Mouse (Mus musculus): Measurements from ENCODE around the gene Slc7a8.
"Not testable (repeated sequence)": the region's sequence is repeated elsewhere in the genome, so short reads cannot be mapped to it uniquely, and the experiment has no call there.

Slc7a8 gene

GRCm38 (mm10) chr14:54780836-54781609, 723 bp downstream of the Slc7a8 start:
- DNase-seq (ENCODE audit: low spot score): no peak

GRCm38 (mm10) chr14:54780084-54780483, 1.7 kb downstream of the Slc7a8 start:
- no peak for DNase-seq (ENCODE audit: low spot score)

GRCm38 (mm10) chr14:54777893-54778292, 3.9 kb downstream of the Slc7a8 start:
- no peak for DNase-seq (ENCODE audit: low spot score)

GRCm38 (mm10) chr14:54776768-54777167, 5.0 kb downstream of the Slc7a8 start:
- DNase-seq (ENCODE audit: low spot score): no peak

GRCm38 (mm10) chr14:54775534-54776041, 6.2 kb downstream of the Slc7a8 start:
- DNase-seq (ENCODE audit: low spot score): no peak

GRCm38 (mm10) chr14:54772333-54772856, 9.4 kb downstream of the Slc7a8 start:
- DNase-seq (ENCODE audit: low spot score): no peak

- DNase-seq (ENCODE audit: low spot score): no peak
Measured at GRCm38 (mm10) chr14:54770373-54770772, 11.4 kb downstream of the Slc7a8 start.

- DNase-seq (ENCODE audit: low spot score): no peak
Measured at GRCm38 (mm10) chr14:54769068-54769425, 12.7 kb downstream of the Slc7a8 start.

- no peak for DNase-seq (ENCODE audit: low spot score)
Measured at GRCm38 (mm10) chr14:54768314-54769067, 13.3 kb downstream of the Slc7a8 start.

GRCm38 (mm10) chr14:54766937-54767336, 14.8 kb downstream of the Slc7a8 start:
- DNase-seq (ENCODE audit: low spot score): not testable (repeated sequence)

GRCm38 (mm10) chr14:54756382-54756781, 25.4 kb downstream of the Slc7a8 start:
- no peak for DNase-seq (ENCODE audit: low spot score)

- DNase-seq (ENCODE audit: low spot score): peak; percentile 65
Measured at GRCm38 (mm10) chr14:54754602-54755018, 27.1 kb downstream of the Slc7a8 start.

- no peak for DNase-seq (ENCODE audit: low spot score)
Measured at GRCm38 (mm10) chr14:54753986-54754601, 27.7 kb downstream of the Slc7a8 start.

- DNase-seq (ENCODE audit: low spot score): no peak
Measured at GRCm38 (mm10) chr14:54752938-54753337, 28.8 kb downstream of the Slc7a8 start.

- DNase-seq (ENCODE audit: low spot score): no peak
Measured at GRCm38 (mm10) chr14:54751768-54752167, 30.0 kb downstream of the Slc7a8 start.

- peak; percentile 70 for DNase-seq (ENCODE audit: low spot score)
Measured at GRCm38 (mm10) chr14:54749238-54749637, 32.5 kb downstream of the Slc7a8 start.

- peak; percentile 24 for DNase-seq (ENCODE audit: low spot score)
Measured at GRCm38 (mm10) chr14:54747942-54748917, 33.5 kb downstream of the Slc7a8 start.

- no peak for DNase-seq (ENCODE audit: low spot score)
Measured at GRCm38 (mm10) chr14:54746038-54746437, 35.7 kb downstream of the Slc7a8 start.

GRCm38 (mm10) chr14:54744473-54744872, 37.3 kb downstream of the Slc7a8 start:
- DNase-seq (ENCODE audit: low spot score): no peak

GRCm38 (mm10) chr14:54742375-54742774, 39.4 kb downstream of the Slc7a8 start:
- DNase-seq (ENCODE audit: low spot score): peak; percentile 49

GRCm38 (mm10) chr14:54741721-54742120, 40.0 kb downstream of the Slc7a8 start:
- no peak for DNase-seq (ENCODE audit: low spot score)

All from ovary, adult 18-20 months (tissue).